Mouse (Mus musculus) thymus, adult 2 months (tissue): ENCODE measurements around the gene Tas2r138.

ENCODE experiments used
- CTCF ChIP-seq: fragments of 200-500 bp; IDR thresholded peaks from 2 replicates; pipeline ENCODE4 v1.5.1; 2012; ENCODE audit warnings: mild to moderate bottlenecking, control low read depth, low read length, moderate library complexity, borderline replicate concordance; ENCODE audit not compliant: control insufficient read depth, poor library complexity, insufficient read depth; ENCODE audit errors: extremely low read depth
- POLR2A ChIP-seq: fragments of 200-500 bp; IDR thresholded peaks from 2 replicates; pipeline ENCODE4 v1.6.1; 2012; ENCODE audit warnings: mild to moderate bottlenecking, low read length, control low read depth, moderate library complexity; ENCODE audit not compliant: control insufficient read depth, poor library complexity, insufficient read depth; ENCODE audit errors: extremely low read depth

GRCm38 (mm10) chr6:40576305-40576704 lies 36.8 kb downstream of the Tas2r138 start:
- TF ChIP-seq CTCF (no peak), POLR2A (no peak)
